15 mouse cellular contexts compared by ENCODE assay signal in genomic region chr11:116428872-116429859, GRCm38 (mm10). TPM values are rescaled to one million over a fixed set of nuclear protein-coding genes. Genes with fewer than 3 reads are reported as not detected.
DNase-seq lines count a peak whose midpoint lies in the region; ATAC-seq and TF ChIP-seq lines count a peak whose summit lies in the region.
"Had no signal": no experiment of that assay in that cellular context is flagged by ENCODE, and none has a peak within 500 bp of the region (broad histone marks: within the 10 kb centered on the region; RNA-seq: fewer than 3 reads in every experiment).

No protein-coding gene starts in this region.

- no peaks in the 10 kb centered on the region for H3K9me3 ChIP-seq in ES-E14 (ENCODE audit: control insufficient read depth, insufficient read depth, low read depth, low read length)
- H3K9me3 ChIP-seq in intestine, embryonic 15.5 days = no peaks in the 10 kb centered on the region
- H3K9me3 ChIP-seq in liver, embryonic 16.5 days (replicated peaks; ENCODE audit: control insufficient read depth, low read length) = no peaks in the 10 kb centered on the region
- H3K9me3 ChIP-seq: forebrain, embryonic 12.5 days; midbrain, embryonic 10.5 days; neural tube, embryonic 12.5 days had no signal

- DNase-seq in kidney, adult 9 months = peak; percentile 48
- DNase-seq in kidney, adult 8-10 months = no peak
- DNase-seq in ES-E14 (ENCODE audit: low read depth, low spot score) = no peak
- DNase-seq in gastrocnemius, postnatal 36 days = no peak
- DNase-seq in right cerebral cortex, postnatal 4 days = no peak
- no peak for DNase-seq in Muller cell, postnatal 12 days (ENCODE audit: inconsistent ontology term)
- DNase-seq: adrenal gland, postnatal 36 days; gastrocnemius, postnatal 25 days; thymus, postnatal 25 days had no signal

- in situ Hi-C loops in ES-E14 (cut with MboI; ENCODE audit: low sequenced_read_pairs in 2 of 2, unreplicated experiment in 2 of 2) = no loop called here

- H3K4me2 ChIP-seq in intestine, embryonic 15.5 days (replicated peaks) = peak overlapping the region; percentile 38; the same call in 1 of the 2 replicates
- H3K4me2 ChIP-seq in liver, embryonic 16.5 days (ENCODE audit: low read depth, low read length) = peak overlapping the region; percentile 57
- H3K4me2 ChIP-seq: forebrain, embryonic 12.5 days; neural tube, embryonic 12.5 days had no signal

- no peaks in the 10 kb centered on the region for H3K27me3 ChIP-seq in intestine, embryonic 15.5 days (replicated peaks)
- H3K27me3 ChIP-seq in liver, embryonic 16.5 days (ENCODE audit: control insufficient read depth, insufficient read depth, low read depth, low read length) = no peaks in the 10 kb centered on the region
- H3K27me3 ChIP-seq: neural tube, embryonic 12.5 days had no signal

- H3K27ac ChIP-seq in ES-E14 (ENCODE audit: insufficient read depth, low read depth, low read length, poor library complexity, severe bottlenecking) = peak overlapping the region; percentile 74
- peak overlapping the region; percentile 90 for H3K27ac ChIP-seq in intestine, embryonic 15.5 days
- peak overlapping the region; percentile 35 for H3K27ac ChIP-seq in liver, embryonic 16.5 days (ENCODE audit: low read length)
- H3K27ac ChIP-seq: forebrain, embryonic 12.5 days; midbrain, embryonic 10.5 days; neural tube, embryonic 12.5 days had no signal

- 29% methylated on average over 13 of the region's 13 CpGs for WGBS in intestine, embryonic 15.5 days
- WGBS in liver, embryonic 16.5 days (ENCODE audit: insufficient replicate concordance) = 31% methylated on average over 13 of the region's 13 CpGs

- H3K4me3 ChIP-seq in ES-E14 (ENCODE audit: insufficient read depth in 1 of 2, low read depth in 1 of 2, low read length in 2 of 2, poor library complexity in 1 of 2, severe bottlenecking in 1 of 2) = peak overlapping the region in 1 of 2 experiments; percentile 3; a peak in 1 of 4 replicates
- no peak overlapping the region for H3K4me3 ChIP-seq in intestine, embryonic 15.5 days (replicated peaks)
- H3K4me3 ChIP-seq in liver, embryonic 16.5 days (ENCODE audit: low read depth, low read length) = no peak overlapping the region
- H3K4me3 ChIP-seq: forebrain, embryonic 12.5 days; midbrain, embryonic 10.5 days; neural tube, embryonic 12.5 days had no signal

- peak; percentile 79 for ATAC-seq in intestine, embryonic 15.5 days
- ATAC-seq in liver, embryonic 16.5 days (ENCODE audit: low read depth) = no peak

- peak overlapping the region; percentile 36; the same call in 1 of the 2 replicates for H3K9ac ChIP-seq in ES-E14 (ENCODE audit: insufficient read depth, low read depth, low read length, poor library complexity, severe bottlenecking)
- peak overlapping the region; percentile 26; the same call in 1 of the 2 replicates for H3K9ac ChIP-seq in intestine, embryonic 15.5 days
- H3K9ac ChIP-seq in liver, embryonic 16.5 days (ENCODE audit: low read depth, low read length) = peak overlapping the region; percentile 29
- H3K9ac ChIP-seq: forebrain, embryonic 12.5 days; neural tube, embryonic 12.5 days had no signal

- intact Hi-C loops in gastrocnemius, postnatal 36 days (cut with DNase I) = no loop called here

- H3K4me1 ChIP-seq in ES-E14 (ENCODE audit: control insufficient read depth in 2 of 2, insufficient read depth in 2 of 2, low read length in 2 of 2, poor library complexity in 1 of 2) = peaks cover 22 to 28% of the 10 kb centered on the region in 2 experiments
- peaks cover 4% of the 10 kb centered on the region; the same call in 1 of the 2 replicates for H3K4me1 ChIP-seq in intestine, embryonic 15.5 days (replicated peaks)
- peaks cover 41% of the 10 kb centered on the region for H3K4me1 ChIP-seq in liver, embryonic 16.5 days (ENCODE audit: control insufficient read depth, low read depth, low read length)
- H3K4me1 ChIP-seq: neural tube, embryonic 12.5 days had no signal

- H3K36me3 ChIP-seq in ES-E14 (ENCODE audit: control insufficient read depth, insufficient read depth, low read length, poor library complexity, severe bottlenecking) = no peaks in the 10 kb centered on the region
- H3K36me3 ChIP-seq in intestine, embryonic 15.5 days = no peaks in the 10 kb centered on the region
- no peaks in the 10 kb centered on the region for H3K36me3 ChIP-seq in liver, embryonic 16.5 days (ENCODE audit: control insufficient read depth, insufficient read depth)
- H3K36me3 ChIP-seq: forebrain, embryonic 12.5 days; midbrain, embryonic 10.5 days; neural tube, embryonic 12.5 days had no signal

TF ChIP-seq in ES-E14, 5 proteins besides CTCF, POLR2A, EP300 and RAD21:
- no peak for TF ChIP-seq ZC3H11A (IDR thresholded peaks at IDR 0.05; ENCODE audit: borderline replicate concordance, low read depth, low read length)
- no peak for TF ChIP-seq MAFK (IDR thresholded peaks at IDR 0.05; ENCODE audit: insufficient read depth, low read depth, low read length)
- no peak for TF ChIP-seq CHD2 (IDR thresholded peaks at IDR 0.05; ENCODE audit: low read depth, low read length)
- TF ChIP-seq ZNF384 (IDR thresholded peaks at IDR 0.05; ENCODE audit: low read depth, low read length) = no peak
- TF ChIP-seq HCFC1 (IDR thresholded peaks at IDR 0.05; ENCODE audit: borderline replicate concordance, insufficient read depth, low read length) = no peak

RNA-seq across cellular contexts. Expression of gene Ubald2, which starts 4.7 kb away (rescaled TPM):
- total RNA-seq in ES-E14 (2012; rRNA removed) = 106 and 117 TPM in 2 replicates
- polyA plus RNA-seq in intestine, embryonic 15.5 days (2015; fragmentation: Nextera tagmentation; extraction: Ambion mirVana) = 48.8 and 50.7 TPM in 2 replicates
- 34.1 and 34.5 TPM in 2 replicates for polyA plus RNA-seq in liver, embryonic 16.5 days (2015; fragmentation: Nextera tagmentation; extraction: Ambion mirVana)
- total RNA-seq in gastrocnemius, postnatal 36 days (2021) = 10 to 100 TPM; 41.8 to 56.5 TPM

RNA-seq across cellular contexts. Expression of gene Rnf157, which starts 16.3 kb away (rescaled TPM):
- total RNA-seq in ES-E14 (2012; rRNA removed) = 3.7 and 6.1 TPM in 2 replicates
- 16.4 and 18.2 TPM in 2 replicates for polyA plus RNA-seq in intestine, embryonic 15.5 days (2015; fragmentation: Nextera tagmentation; extraction: Ambion mirVana)
- 1.1 and 1.2 TPM in 2 replicates for polyA plus RNA-seq in liver, embryonic 16.5 days (2015; fragmentation: Nextera tagmentation; extraction: Ambion mirVana)
- total RNA-seq in gastrocnemius, postnatal 36 days (2021) = 10 to 100 TPM; 23.0 to 24.5 TPM

RNA-seq across cellular contexts. Expression of gene Qrich2, which starts 36.9 kb away (rescaled TPM):
- total RNA-seq in ES-E14 (2012; rRNA removed) = 0.22 and 0.37 TPM in 2 replicates
- polyA plus RNA-seq in intestine, embryonic 15.5 days (2015; fragmentation: Nextera tagmentation; extraction: Ambion mirVana) = 0.30 TPM in 1 of 2 replicates, not detected in the other
- not detected in 2 replicates for polyA plus RNA-seq in liver, embryonic 16.5 days (2015; fragmentation: Nextera tagmentation; extraction: Ambion mirVana)
- under 1 TPM in 1 of 2 experiments, not detected in 1; 0.05 TPM for total RNA-seq in gastrocnemius, postnatal 36 days (2021)
- total RNA-seq: adrenal gland, postnatal 36 days; common myeloid progenitor, adult 5-6 weeks; gastrocnemius, postnatal 25 days had no signal
- polyA plus RNA-seq: forebrain, embryonic 12.5 days; neural tube, embryonic 12.5 days had no signal

Comparison
In these comparisons a context has a peak if more than half of its experiments do, and no peak if none do; other contexts are left out.
1. H3K27ac ChIP-seq: peak in every context shown above with its lines; median percentile 90 in intestine, embryonic 15.5 days; 74 in ES-E14; 35 in liver, embryonic 16.5 days.